Mouse (Mus musculus) heart, embryonic 14.5 days (tissue): ENCODE measurements around the gene Cradd. TPM values are rescaled to one million over a fixed set of nuclear protein-coding genes. Genes with fewer than 3 reads are reported as not detected.

Experiments
- ATAC-seq: fragments of 200-750 bp; cut with Nextera tagmentation; 2 replicates; pipeline ENCODE4 v1.8.0; 2017; ENCODE audit warnings: low read depth, moderate TSS enrichment; ENCODE audit not compliant: insufficient number of reproducible peaks, insufficient read depth, low FRiP score
- H3K27ac ChIP-seq, 2 experiments: fragments of 200-500 bp in 1 of 2; fragments of 300-500 bp in 1 of 2; sonication (generic) in 1 of 2; replicated peaks in 1 of 2; 2 replicates each; pipeline ENCODE4 v1.5.1; 2012 to 2014; ENCODE audit warnings: low read depth in 2 of 2, low read length in 2 of 2, control low read depth in 1 of 2, mild to moderate bottlenecking in 1 of 2, mixed read lengths in 1 of 2; ENCODE audit not compliant: control insufficient read depth in 1 of 2, insufficient read depth in 1 of 2
- H3K27me3 ChIP-seq: fragments of 300-500 bp; sonication (generic); 2 replicates; pipeline ENCODE4 v1.6.1; 2014; ENCODE audit warnings: mild to moderate bottlenecking, low read length, control low read depth; ENCODE audit not compliant: control insufficient read depth, insufficient read depth
- H3K36me3 ChIP-seq: fragments of 300-500 bp; sonication (generic); 2 replicates; pipeline ENCODE4 v1.6.1; 2014; ENCODE audit warnings: mild to moderate bottlenecking, control low read depth, low read length, mixed read lengths; ENCODE audit not compliant: control insufficient read depth, insufficient read depth
- H3K4me1 ChIP-seq, 2 experiments: fragments of 200-500 bp in 1 of 2; fragments of 300-500 bp in 1 of 2; sonication (generic) in 1 of 2; 2 replicates each; pipeline ENCODE4 v1.6.1; 2012 to 2014; ENCODE audit warnings: low read length in 2 of 2, control low read depth in 1 of 2, mixed read lengths in 1 of 2; ENCODE audit not compliant: control insufficient read depth in 2 of 2, insufficient read depth in 2 of 2
- H3K4me2 ChIP-seq: fragments of 300-500 bp; sonication (generic); 2 replicates; pipeline ENCODE4 v1.6.1; 2014; ENCODE audit warnings: mild to moderate bottlenecking, low read length
- H3K4me3 ChIP-seq, 2 experiments: fragments of 200-500 bp in 1 of 2; fragments of 300-500 bp in 1 of 2; sonication (generic) in 1 of 2; 2 replicates each; pipeline ENCODE4 v1.5.1; 2012 to 2014; ENCODE audit warnings: low read length in 2 of 2, mild to moderate bottlenecking in 2 of 2, control low read depth in 1 of 2, low read depth in 1 of 2, moderate library complexity in 1 of 2; ENCODE audit not compliant: control insufficient read depth in 1 of 2, insufficient read depth in 1 of 2
- H3K9ac ChIP-seq: fragments of 300-500 bp; sonication (generic); 2 replicates; pipeline ENCODE4 v1.6.1; 2014; ENCODE audit warnings: mild to moderate bottlenecking, low read length
- H3K9me3 ChIP-seq: fragments of 300-500 bp; sonication (generic); 2 replicates; pipeline ENCODE4 v1.6.1; 2016; ENCODE audit warnings: low read length, control low read depth; ENCODE audit not compliant: control insufficient read depth
- WGBS: fragments of 180-500 bp; shearing (Covaris S2); extraction: QIAGEN DNeasy Blood & Tissue Kit; methylation state at CpG from one replicate; pipeline ENCODE4 v1.1.7; 2014; 5-methylcytosine and 5-hydroxymethylcytosine counted together
- polyA plus RNA-seq: library from polyadenylated mRNA; unstranded; fragments of >200 nt; fragmentation: Nextera tagmentation; extraction: Ambion mirVana; gene quantifications from 2 replicates; pipeline ENCODE4 v1.2.1, GENCODE M21; 2014

Gene Cradd
- polyA plus RNA-seq, 1 experiment from 2014 or later: 12.3 TPM

GRCm38 (mm10) chr10:95317581-95318391, 6.1 kb downstream of the Cradd start:
- Histone ChIP-seq H3K27me3 (no peaks in the 10 kb centered on the region), H3K27ac (peak overlapping the region; percentile 31 to 40), H3K9me3 (no peaks in the 10 kb centered on the region), H3K4me2 (0 out of 2 replicates have a peak overlapping the region, but pooled peaks have one; percentile 16), H3K4me3 (no peak overlapping the region), H3K36me3 (no peaks in the 10 kb centered on the region), H3K9ac (peak overlapping the region; percentile 39; the same call in 1 of the 2 replicates), H3K4me1 (peaks cover 36 to 51% of the 10 kb centered on the region in 2 experiments)
- WGBS: 78% methylated on average over 21 of the region's 21 CpGs
- ATAC-seq: 0 out of 2 replicates have a peak, but pooled peaks have one; percentile 48

GRCm38 (mm10) chr10:95317091-95317490, 6.8 kb downstream of the Cradd start:
- WGBS: 70% methylated on average over 14 of the region's 14 CpGs
- H3K4me3 ChIP-seq: no peak overlapping the region
- no peaks in the 10 kb centered on the region for H3K36me3 ChIP-seq
- ATAC-seq: no peak
- no peaks in the 10 kb centered on the region for H3K9me3 ChIP-seq
- no peak overlapping the region for H3K4me2 ChIP-seq
- peaks cover 30 to 44% of the 10 kb centered on the region in 2 experiments for H3K4me1 ChIP-seq
- no peaks in the 10 kb centered on the region for H3K27me3 ChIP-seq
- H3K9ac ChIP-seq: no peak overlapping the region
- H3K27ac ChIP-seq: no peak overlapping the region

GRCm38 (mm10) chr10:95316675-95317074, 7.3 kb downstream of the Cradd start:
- no peak overlapping the region for H3K9ac ChIP-seq
- H3K4me2 ChIP-seq: no peak overlapping the region
- no peak overlapping the region for H3K4me3 ChIP-seq
- H3K9me3 ChIP-seq: no peaks in the 10 kb centered on the region
- no peak overlapping the region for H3K27ac ChIP-seq
- peaks cover 26 to 40% of the 10 kb centered on the region in 2 experiments for H3K4me1 ChIP-seq
- no peaks in the 10 kb centered on the region for H3K36me3 ChIP-seq
- 60% methylated on average over 9 of the region's 9 CpGs for WGBS
- ATAC-seq: no peak
- H3K27me3 ChIP-seq: no peaks in the 10 kb centered on the region

- H3K4me1 ChIP-seq: peaks cover 32 to 39% of the 10 kb centered on the region in 2 experiments
- no peaks in the 10 kb centered on the region for H3K36me3 ChIP-seq
- no peak overlapping the region for H3K9ac ChIP-seq
- no peak overlapping the region for H3K4me3 ChIP-seq
- H3K9me3 ChIP-seq: no peaks in the 10 kb centered on the region
- no peak overlapping the region for H3K4me2 ChIP-seq
- no peak for ATAC-seq
- no peaks in the 10 kb centered on the region for H3K27me3 ChIP-seq
- no peak overlapping the region for H3K27ac ChIP-seq
- 65% methylated on average over 19 of the region's 19 CpGs for WGBS
Observed at GRCm38 (mm10) chr10:95315801-95316474, 8.0 kb downstream of the Cradd start.

GRCm38 (mm10) chr10:95315321-95315720, 8.6 kb downstream of the Cradd start:
- Histone ChIP-seq H3K4me3 (no peak overlapping the region), H3K27ac (no peak overlapping the region), H3K4me1 (peaks cover 33 to 39% of the 10 kb centered on the region in 2 experiments), H3K36me3 (no peaks in the 10 kb centered on the region), H3K9ac (no peak overlapping the region), H3K27me3 (no peaks in the 10 kb centered on the region), H3K9me3 (no peaks in the 10 kb centered on the region), H3K4me2 (no peak overlapping the region)
- WGBS: 95% methylated on average over 11 of the region's 11 CpGs
- no peak for ATAC-seq

- H3K36me3 ChIP-seq: no peaks in the 10 kb centered on the region
- no peak for ATAC-seq
- H3K9ac ChIP-seq: no peak overlapping the region; the same call in 1 of the 2 replicates
- 14% methylated on average over 5 of the region's 5 CpGs for WGBS
- peak overlapping the region; percentile 74 to 85 for H3K27ac ChIP-seq
- H3K4me1 ChIP-seq: peaks cover 37 to 42% of the 10 kb centered on the region in 2 experiments
- H3K4me2 ChIP-seq: peak overlapping the region; percentile 45
- no peak overlapping the region for H3K4me3 ChIP-seq
- H3K9me3 ChIP-seq: no peaks in the 10 kb centered on the region
- no peaks in the 10 kb centered on the region for H3K27me3 ChIP-seq
Observed at GRCm38 (mm10) chr10:95314019-95314418, 9.9 kb downstream of the Cradd start.

- Histone ChIP-seq H3K27me3 (no peaks in the 10 kb centered on the region), H3K4me2 (peak overlapping the region; percentile 45), H3K36me3 (no peaks in the 10 kb centered on the region), H3K9ac (peak overlapping the region; percentile 30; the same call in 1 of the 2 replicates), H3K4me1 (peaks cover 39 to 42% of the 10 kb centered on the region in 2 experiments), H3K27ac (peak overlapping the region; percentile 74 to 85), H3K9me3 (no peaks in the 10 kb centered on the region), H3K4me3 (no peak overlapping the region)
- ATAC-seq: no peak
- WGBS: 24% methylated on average over 9 of the region's 9 CpGs
Observed at GRCm38 (mm10) chr10:95313524-95313923, 10.4 kb downstream of the Cradd start.
